Mouse (Mus musculus): Measurements from ENCODE around the gene 1700061G19Rik.

Gene 1700061G19Rik

GRCm38 (mm10) chr17:56925998-56926397 lies 50.7 kb downstream of the 1700061G19Rik start:
- DNase-seq (ENCODE audit: low read depth, low spot score) = no peak

DNA sequence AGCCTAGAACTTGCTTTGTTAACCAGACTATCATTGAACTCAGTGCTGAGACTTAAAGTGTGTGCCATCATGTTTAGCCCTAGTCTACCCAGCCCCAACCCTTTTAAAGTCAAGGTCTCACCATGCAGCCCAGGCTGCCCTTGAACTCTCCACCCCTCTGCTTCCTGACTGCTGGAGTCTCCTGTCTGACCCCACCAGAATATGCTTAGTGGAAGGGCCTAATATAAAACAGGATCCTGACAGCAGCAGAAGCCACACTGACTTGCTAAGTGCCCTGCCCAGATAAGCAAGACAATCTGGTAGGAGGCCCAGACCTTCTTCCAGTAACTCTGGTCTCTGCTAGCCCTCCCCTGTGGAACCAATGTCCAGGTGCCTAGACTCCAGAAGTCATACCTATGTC lies 53.8 kb downstream of the 1700061G19Rik start:
- no peak for DNase-seq (ENCODE audit: low read depth, low spot score)

DNA sequence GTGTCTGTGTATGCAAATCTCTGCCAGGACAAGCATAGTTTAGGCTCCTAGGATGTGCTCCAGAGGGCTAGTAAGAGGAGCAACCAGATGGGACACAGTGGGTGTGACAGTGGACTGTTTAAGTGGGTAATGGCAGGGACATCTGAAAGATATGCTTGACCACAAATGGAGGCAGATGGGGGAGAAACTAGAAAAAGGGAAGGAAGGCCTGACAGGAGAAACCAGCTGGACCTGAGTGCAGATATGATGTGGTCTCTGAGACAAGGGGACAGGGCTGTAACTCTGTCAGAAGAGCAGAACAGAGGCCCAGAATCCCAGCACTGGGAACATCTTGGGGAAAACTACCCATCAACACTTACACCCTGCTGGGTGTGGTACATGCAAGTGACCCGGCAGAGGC lies 54.3 kb downstream of the 1700061G19Rik start:
- no peak for DNase-seq (ENCODE audit: low read depth, low spot score)

GRCm38 (mm10) chr17:56930026-56930425 lies 54.7 kb downstream of the 1700061G19Rik start:
- no peak for DNase-seq (ENCODE audit: low read depth, low spot score)

DNA sequence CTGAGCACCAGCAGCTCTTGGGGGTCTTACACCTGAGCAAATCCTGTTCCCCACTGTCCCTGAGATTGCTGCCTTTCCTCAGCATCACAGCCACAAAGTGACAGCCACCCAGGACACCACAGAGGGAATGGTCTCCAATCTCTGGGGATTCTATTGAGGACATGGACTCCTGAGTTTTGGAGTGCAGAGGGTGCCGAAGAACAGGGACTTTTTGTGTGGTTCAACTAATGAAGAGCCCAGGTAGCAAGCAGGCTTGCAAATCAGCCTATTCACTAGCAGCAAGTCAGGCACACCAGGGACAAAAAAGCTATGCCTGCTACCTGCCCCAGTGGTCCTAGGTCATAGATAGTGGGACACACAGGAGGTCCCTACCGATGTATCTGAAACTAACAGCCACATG lies 58.1 kb downstream of the 1700061G19Rik start:
- DNase-seq (ENCODE audit: low read depth, low spot score) = no peak

- DNase-seq (ENCODE audit: low read depth, low spot score) = peak; percentile 5
Measured at GRCm38 (mm10) chr17:56934545-56935330, 59.5 kb downstream of the 1700061G19Rik start.

- peak; percentile 96 for DNase-seq (ENCODE audit: low read depth, low spot score)
Measured at GRCm38 (mm10) chr17:56935363-56936131, 60.3 kb downstream of the 1700061G19Rik start, which contains the start of gene Mllt1. Mllt1 (minus strand) TSS chr17:56935415.

GRCm38 (mm10) chr17:56936731-56937130 lies 61.5 kb downstream of the 1700061G19Rik start:
- no peak for DNase-seq (ENCODE audit: low read depth, low spot score)
